11 mouse cellular contexts compared by ENCODE assay signal in genomic region chr17:35832400-35833238, GRCm38 (mm10). TPM values are rescaled to one million over a fixed set of nuclear protein-coding genes. Genes with fewer than 3 reads are reported as not detected.
DNase-seq lines count a peak whose midpoint lies in the region; ATAC-seq lines count a peak whose summit lies in the region.
"Had no signal": no experiment of that assay in that cellular context is flagged by ENCODE, and none has a peak within 500 bp of the region (broad histone marks: within the 10 kb centered on the region; RNA-seq: fewer than 3 reads in every experiment).

No protein-coding gene starts in this region.

- ATAC-seq in limb, embryonic 15.5 days (ENCODE audit: insufficient number of reproducible peaks, low FRiP score, low TSS enrichment, low read depth), result no peak
- ATAC-seq in stomach, embryonic 16.5 days (ENCODE audit: insufficient read depth, low FRiP score), result no peak
- ATAC-seq in kidney, embryonic 16.5 days (ENCODE audit: low FRiP score, low TSS enrichment), result no peak

- H3K4me1 ChIP-seq in limb, embryonic 15.5 days, result peaks cover 42% of the 10 kb centered on the region
- H3K4me1 ChIP-seq in stomach, embryonic 16.5 days (ENCODE audit: control insufficient read depth, insufficient read depth, low read length), result peaks cover 42% of the 10 kb centered on the region
- peaks cover 36% of the 10 kb centered on the region for H3K4me1 ChIP-seq in kidney, embryonic 16.5 days (ENCODE audit: insufficient read depth, low read length)

- WGBS in limb, embryonic 15.5 days, result 61% methylated on average over 8 of the region's 8 CpGs
- WGBS in stomach, embryonic 16.5 days, result 63% methylated on average over 8 of the region's 8 CpGs
- 61% methylated on average over 8 of the region's 8 CpGs for WGBS in kidney, embryonic 16.5 days

- H3K9me3 ChIP-seq in limb, embryonic 15.5 days, result no peaks in the 10 kb centered on the region
- H3K9me3 ChIP-seq in stomach, embryonic 16.5 days (replicated peaks; ENCODE audit: control insufficient read depth, low read length), result no peaks in the 10 kb centered on the region
- no peaks in the 10 kb centered on the region; the same call in 1 of the 2 replicates for H3K9me3 ChIP-seq in kidney, embryonic 16.5 days (ENCODE audit: low read length)
- H3K9me3 ChIP-seq: heart, embryonic 10.5 days had no signal

- no peak overlapping the region for H3K9ac ChIP-seq in limb, embryonic 15.5 days
- H3K9ac ChIP-seq in stomach, embryonic 16.5 days (ENCODE audit: low read length), result no peak overlapping the region
- H3K9ac ChIP-seq in kidney, embryonic 16.5 days (replicated peaks; ENCODE audit: low read length), result no peak overlapping the region

- H3K4me2 ChIP-seq in limb, embryonic 15.5 days, result no peak overlapping the region
- no peak overlapping the region for H3K4me2 ChIP-seq in stomach, embryonic 16.5 days (ENCODE audit: low read depth, low read length)
- no peak overlapping the region for H3K4me2 ChIP-seq in kidney, embryonic 16.5 days (replicated peaks; ENCODE audit: low read depth, low read length)

- peak overlapping the region; percentile 44; the same call in 1 of the 2 replicates for H3K27ac ChIP-seq in limb, embryonic 15.5 days
- H3K27ac ChIP-seq in stomach, embryonic 16.5 days (ENCODE audit: low read length), result peak overlapping the region; percentile 8
- H3K27ac ChIP-seq in kidney, embryonic 16.5 days (ENCODE audit: low read length), result no peak overlapping the region
- H3K27ac ChIP-seq: heart, embryonic 10.5 days had no signal

- H3K36me3 ChIP-seq in limb, embryonic 15.5 days, result peaks cover 68% of the 10 kb centered on the region
- H3K36me3 ChIP-seq in stomach, embryonic 16.5 days (ENCODE audit: control insufficient read depth, insufficient read depth, low read length), result peaks cover 34% of the 10 kb centered on the region
- H3K36me3 ChIP-seq in kidney, embryonic 16.5 days (ENCODE audit: insufficient read depth, low read length), result peaks cover 50% of the 10 kb centered on the region

- DNase-seq in embryo, embryonic 10 days (ENCODE audit: low spot score), result peak; percentile 45
- no peak for DNase-seq in embryo, embryonic 10.5 days (ENCODE audit: low spot score)
- DNase-seq in retina, postnatal 1 day, result peak; percentile 37
- DNase-seq in retina, embryonic 14.5 days (ENCODE audit: low spot score), result no peak
- no peak for DNase-seq in frontal cortex, postnatal 36 days (ENCODE audit: low spot score in 2 of 2)
- DNase-seq: adrenal gland, postnatal 14 days; right cerebral cortex, postnatal 4 days had no signal

- H3K27me3 ChIP-seq in limb, embryonic 15.5 days, result no peaks in the 10 kb centered on the region
- H3K27me3 ChIP-seq in stomach, embryonic 16.5 days (ENCODE audit: control insufficient read depth, insufficient read depth, low read length), result no peaks in the 10 kb centered on the region
- no peaks in the 10 kb centered on the region for H3K27me3 ChIP-seq in kidney, embryonic 16.5 days (ENCODE audit: insufficient read depth, low read length)

- no peak overlapping the region for H3K4me3 ChIP-seq in limb, embryonic 15.5 days
- no peak overlapping the region for H3K4me3 ChIP-seq in stomach, embryonic 16.5 days (replicated peaks; ENCODE audit: low read length)
- no peak overlapping the region for H3K4me3 ChIP-seq in kidney, embryonic 16.5 days (ENCODE audit: low read length)
- H3K4me3 ChIP-seq: heart, embryonic 10.5 days had no signal

RNA-seq across cellular contexts. Expression of gene Tubb5, which starts 5.5 kb away (rescaled TPM):
- polyA plus RNA-seq in limb, embryonic 15.5 days (2015; fragmentation: Nextera tagmentation; extraction: Ambion mirVana), result 811 and 833 TPM in 2 replicates
- polyA plus RNA-seq in stomach, embryonic 16.5 days (2015; fragmentation: Nextera tagmentation; extraction: Ambion mirVana), result 649 and 665 TPM in 2 replicates
- polyA plus RNA-seq in kidney, embryonic 16.5 days (2015; fragmentation: Nextera tagmentation; extraction: Ambion mirVana), result 905 and 985 TPM in 2 replicates

RNA-seq across cellular contexts. Expression of gene Mdc1, which starts 8.7 kb away (rescaled TPM):
- polyA plus RNA-seq in limb, embryonic 15.5 days (2015; fragmentation: Nextera tagmentation; extraction: Ambion mirVana), result 13.0 and 15.0 TPM in 2 replicates
- polyA plus RNA-seq in stomach, embryonic 16.5 days (2015; fragmentation: Nextera tagmentation; extraction: Ambion mirVana), result 11.7 and 16.2 TPM in 2 replicates
- 16.3 and 16.7 TPM in 2 replicates for polyA plus RNA-seq in kidney, embryonic 16.5 days (2015; fragmentation: Nextera tagmentation; extraction: Ambion mirVana)

RNA-seq across cellular contexts. Expression of gene Flot1, which starts 9.6 kb away (rescaled TPM):
- 60.2 and 70.9 TPM in 2 replicates for polyA plus RNA-seq in limb, embryonic 15.5 days (2015; fragmentation: Nextera tagmentation; extraction: Ambion mirVana)
- polyA plus RNA-seq in stomach, embryonic 16.5 days (2015; fragmentation: Nextera tagmentation; extraction: Ambion mirVana), result 55.8 and 58.2 TPM in 2 replicates
- 52.7 and 56.9 TPM in 2 replicates for polyA plus RNA-seq in kidney, embryonic 16.5 days (2015; fragmentation: Nextera tagmentation; extraction: Ambion mirVana)

RNA-seq across cellular contexts. Expression of gene Ier3, which starts 11.1 kb away (rescaled TPM):
- 23.2 and 27.5 TPM in 2 replicates for polyA plus RNA-seq in limb, embryonic 15.5 days (2015; fragmentation: Nextera tagmentation; extraction: Ambion mirVana)
- polyA plus RNA-seq in stomach, embryonic 16.5 days (2015; fragmentation: Nextera tagmentation; extraction: Ambion mirVana), result 22.1 and 24.4 TPM in 2 replicates
- 33.5 and 40.4 TPM in 2 replicates for polyA plus RNA-seq in kidney, embryonic 16.5 days (2015; fragmentation: Nextera tagmentation; extraction: Ambion mirVana)

RNA-seq across cellular contexts. Expression of gene Nrm, which starts 28.5 kb away (rescaled TPM):
- 55.5 and 59.0 TPM in 2 replicates for polyA plus RNA-seq in limb, embryonic 15.5 days (2015; fragmentation: Nextera tagmentation; extraction: Ambion mirVana)
- 48.9 and 51.5 TPM in 2 replicates for polyA plus RNA-seq in stomach, embryonic 16.5 days (2015; fragmentation: Nextera tagmentation; extraction: Ambion mirVana)
- polyA plus RNA-seq in kidney, embryonic 16.5 days (2015; fragmentation: Nextera tagmentation; extraction: Ambion mirVana), result 63.3 and 67.0 TPM in 2 replicates

Comparison
In these comparisons a context has a peak if more than half of its experiments do, and no peak if none do; other contexts are left out.
1. DNase-seq: peak in embryo, embryonic 10 days (single experiment) and retina, postnatal 1 day (single experiment); none in embryo, embryonic 10.5 days (single experiment), retina, embryonic 14.5 days (single experiment) and frontal cortex, postnatal 36 days (0 of 2).